Mouse (Mus musculus) CD8-positive naive resting alpha-beta T cell, adult 2 months (primary cell): ENCODE data around the gene Cks2.

Experiments
- DNase-seq, 2 experiments: peaks; one replicate each; pipeline ENCODE4 v3.0.0; 2022; ENCODE audit warnings: low read depth in 2 of 2, low spot score in 2 of 2

The Cks2 gene

GRCm38 (mm10) chr13:51678687-51679086 is 33.7 kb downstream of the Cks2 start:
- no peak for DNase-seq

- no peak for DNase-seq
Measured at GRCm38 (mm10) chr13:51679332-51679731, 34.3 kb downstream of the Cks2 start.

- no peak for DNase-seq
Measured at GRCm38 (mm10) chr13:51681076-51681475, 36.0 kb downstream of the Cks2 start.

GRCm38 (mm10) chr13:51681634-51682033 is 36.6 kb downstream of the Cks2 start:
- DNase-seq = no peak

- no peak for DNase-seq
Measured at GRCm38 (mm10) chr13:51685290-51685966, 40.4 kb downstream of the Cks2 start.

- DNase-seq = no peak
Measured at GRCm38 (mm10) chr13:51686966-51687365, 41.9 kb downstream of the Cks2 start.

GRCm38 (mm10) chr13:51688688-51689087 is 43.7 kb downstream of the Cks2 start:
- no peak for DNase-seq

- DNase-seq = no peak
Measured at GRCm38 (mm10) chr13:51696481-51696880, 51.4 kb downstream of the Cks2 start.

- no peak for DNase-seq
Measured at GRCm38 (mm10) chr13:51697455-51697854, 52.4 kb downstream of the Cks2 start.

- DNase-seq = no peak
Measured at GRCm38 (mm10) chr13:51697897-51698296, 52.9 kb downstream of the Cks2 start.

GRCm38 (mm10) chr13:51698318-51698717 is 53.3 kb downstream of the Cks2 start:
- no peak for DNase-seq
